Mouse (Mus musculus): ENCODE results near the gene Apoc3. TPM values are rescaled to one million over a fixed set of nuclear protein-coding genes. Genes with fewer than 3 reads are reported as not detected.

The Apoc3 gene
- total RNA-seq, 1 experiment: not detected

DNA sequence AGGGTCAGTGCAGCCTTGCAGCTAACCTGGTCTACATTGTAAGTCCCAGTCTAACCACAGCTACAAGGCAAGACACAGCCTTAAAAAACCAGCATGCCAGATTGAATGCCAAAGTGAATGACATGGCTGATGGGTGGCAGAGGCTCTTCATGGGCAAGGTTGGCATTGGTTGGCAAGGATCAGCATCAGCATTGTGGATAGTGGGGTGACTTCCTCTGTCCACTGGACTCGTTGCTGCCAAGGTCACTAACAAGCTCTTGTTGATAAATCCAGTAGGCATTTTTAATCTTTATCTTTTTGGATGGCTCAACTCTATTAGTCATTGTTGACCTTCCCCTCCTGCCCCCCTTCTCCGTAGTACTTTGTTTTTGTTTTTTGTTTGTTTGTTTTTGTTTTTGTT, 35.8 kb downstream of the Apoc3 start:
- Histone ChIP-seq H3K27ac (ENCODE audit: insufficient read depth, low read depth, low read length, poor library complexity, severe bottlenecking) (no peak overlapping the region), H3K9ac (ENCODE audit: insufficient read depth, low read depth, low read length, poor library complexity, severe bottlenecking) (no peak overlapping the region), H3K9me3 (ENCODE audit: control insufficient read depth, insufficient read depth, low read depth, low read length) (no peaks in the 10 kb centered on the region), H3K36me3 (ENCODE audit: control insufficient read depth, insufficient read depth, low read length, poor library complexity, severe bottlenecking) (peaks cover 19% of the 10 kb centered on the region; the same call in 1 of the 2 replicates), H3K4me1 (ENCODE audit: control insufficient read depth in 2 of 2, insufficient read depth in 2 of 2, low read length in 2 of 2, poor library complexity in 1 of 2) (no peaks in the 10 kb centered on the region), H3K4me3 (ENCODE audit: insufficient read depth in 1 of 2, low read depth in 1 of 2, low read length in 2 of 2, poor library complexity in 1 of 2, severe bottlenecking in 1 of 2) (no peak overlapping the region)
- in situ Hi-C loops (cut with MboI; ENCODE audit: low sequenced_read_pairs in 2 of 2, unreplicated experiment in 2 of 2): no loop called here
- DNase-seq (ENCODE audit: low read depth, low spot score): no peak
- no peak for TF ChIP-seq ZC3H11A (IDR thresholded peaks at IDR 0.05; ENCODE audit: borderline replicate concordance, low read depth, low read length)
- no peak for TF ChIP-seq ZNF384 (IDR thresholded peaks at IDR 0.05; ENCODE audit: low read depth, low read length)
- no peak for TF ChIP-seq HCFC1 (IDR thresholded peaks at IDR 0.05; ENCODE audit: borderline replicate concordance, insufficient read depth, low read length)
- TF ChIP-seq CHD2 (IDR thresholded peaks at IDR 0.05; ENCODE audit: low read depth, low read length): no peak
- no peak for TF ChIP-seq MAFK (IDR thresholded peaks at IDR 0.05; ENCODE audit: insufficient read depth, low read depth, low read length)

DNA sequence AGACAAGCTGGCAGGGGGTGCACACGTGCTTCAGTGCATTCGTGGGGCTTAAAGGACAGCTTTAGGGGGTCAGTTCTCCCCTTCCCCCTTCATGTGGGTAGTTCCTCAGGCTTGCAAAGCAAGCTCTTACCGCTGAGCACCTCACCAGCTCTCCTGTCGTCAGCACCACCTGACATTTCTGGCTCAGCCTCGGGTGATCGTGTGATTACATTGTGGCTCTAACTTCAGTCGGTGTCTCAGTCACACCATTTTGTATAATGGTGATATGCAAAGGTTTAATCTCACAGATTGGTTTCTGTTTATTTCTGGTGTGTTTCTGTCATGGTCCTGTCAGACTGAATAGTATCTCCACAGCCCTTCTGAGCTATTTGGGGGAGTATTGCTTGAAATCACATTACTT, 36.5 kb downstream of the Apoc3 start:
- Histone ChIP-seq H3K4me3 (ENCODE audit: insufficient read depth in 1 of 2, low read depth in 1 of 2, low read length in 2 of 2, poor library complexity in 1 of 2, severe bottlenecking in 1 of 2) (no peak overlapping the region), H3K36me3 (ENCODE audit: control insufficient read depth, insufficient read depth, low read length, poor library complexity, severe bottlenecking) (peaks cover 16% of the 10 kb centered on the region; the same call in 1 of the 2 replicates), H3K9me3 (ENCODE audit: control insufficient read depth, insufficient read depth, low read depth, low read length) (no peaks in the 10 kb centered on the region), H3K4me1 (ENCODE audit: control insufficient read depth in 2 of 2, insufficient read depth in 2 of 2, low read length in 2 of 2, poor library complexity in 1 of 2) (no peaks in the 10 kb centered on the region), H3K9ac (ENCODE audit: insufficient read depth, low read depth, low read length, poor library complexity, severe bottlenecking) (no peak overlapping the region), H3K27ac (ENCODE audit: insufficient read depth, low read depth, low read length, poor library complexity, severe bottlenecking) (no peak overlapping the region)
- in situ Hi-C loops (cut with MboI; ENCODE audit: low sequenced_read_pairs in 2 of 2, unreplicated experiment in 2 of 2): no loop called here
- DNase-seq (ENCODE audit: low read depth, low spot score): no peak
- TF ChIP-seq ZNF384 (IDR thresholded peaks at IDR 0.05; ENCODE audit: low read depth, low read length) (no peak), ZC3H11A (IDR thresholded peaks at IDR 0.05; ENCODE audit: borderline replicate concordance, low read depth, low read length) (no peak), MAFK (IDR thresholded peaks at IDR 0.05; ENCODE audit: insufficient read depth, low read depth, low read length) (no peak), HCFC1 (IDR thresholded peaks at IDR 0.05; ENCODE audit: borderline replicate concordance, insufficient read depth, low read length) (no peak), CHD2 (IDR thresholded peaks at IDR 0.05; ENCODE audit: low read depth, low read length) (no peak)

DNA sequence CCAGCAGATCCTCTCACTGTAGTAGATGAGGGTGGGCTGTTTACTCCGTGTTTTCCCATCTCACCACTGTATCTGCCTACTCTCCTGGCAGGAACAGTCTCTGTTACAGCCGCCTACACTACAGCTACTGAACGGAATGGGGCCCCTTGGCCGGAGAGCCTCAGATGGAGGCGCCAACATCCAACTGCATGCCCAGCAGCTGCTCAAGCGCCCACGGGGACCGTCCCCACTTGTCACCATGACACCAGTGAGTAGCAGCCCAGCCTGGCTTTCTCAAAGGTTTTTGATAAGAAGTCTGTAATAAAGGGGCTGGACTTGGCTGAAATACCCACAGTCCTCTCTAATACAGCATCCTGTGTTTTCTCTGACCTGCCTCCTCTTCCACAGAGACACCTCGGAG, 37.0 kb downstream of the Apoc3 start:
- H3K9ac ChIP-seq (ENCODE audit: insufficient read depth, low read depth, low read length, poor library complexity, severe bottlenecking): no peak overlapping the region

DNA sequence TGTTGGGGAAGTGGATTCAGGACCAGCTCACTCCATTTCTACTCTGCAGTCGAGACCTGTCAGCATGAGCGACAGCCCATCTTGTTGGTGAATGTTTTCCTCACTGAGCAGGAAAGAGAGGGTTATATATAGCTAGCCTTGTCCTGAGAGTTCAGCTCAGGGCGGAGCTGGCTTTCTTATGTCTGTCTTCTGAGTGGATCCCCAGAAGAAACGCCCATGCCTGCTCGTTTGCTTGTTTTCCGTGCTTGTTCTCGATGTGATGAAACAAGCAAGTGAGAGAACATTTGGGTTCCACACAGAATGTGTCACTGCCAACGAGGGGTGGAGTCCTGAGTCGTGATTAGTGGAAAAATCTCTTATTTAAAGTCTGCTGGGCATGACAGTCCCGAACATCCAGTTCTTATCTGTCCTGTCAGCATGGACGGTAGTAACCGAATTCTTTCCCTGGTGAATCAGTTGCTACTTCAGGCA, 38.7 kb downstream of the Apoc3 start:
- Histone ChIP-seq H3K27ac (ENCODE audit: insufficient read depth, low read depth, low read length, poor library complexity, severe bottlenecking) (no peak overlapping the region), H3K4me1 (ENCODE audit: control insufficient read depth in 2 of 2, insufficient read depth in 2 of 2, low read length in 2 of 2, poor library complexity in 1 of 2) (no peaks in the 10 kb centered on the region), H3K36me3 (ENCODE audit: control insufficient read depth, insufficient read depth, low read length, poor library complexity, severe bottlenecking) (peaks cover 8% of the 10 kb centered on the region; the same call in 1 of the 2 replicates), H3K9me3 (ENCODE audit: control insufficient read depth, insufficient read depth, low read depth, low read length) (no peaks in the 10 kb centered on the region), H3K4me3 (ENCODE audit: insufficient read depth in 1 of 2, low read depth in 1 of 2, low read length in 2 of 2, poor library complexity in 1 of 2, severe bottlenecking in 1 of 2) (no peak overlapping the region), H3K9ac (ENCODE audit: insufficient read depth, low read depth, low read length, poor library complexity, severe bottlenecking) (no peak overlapping the region)
- TF ChIP-seq ZC3H11A (IDR thresholded peaks at IDR 0.05; ENCODE audit: borderline replicate concordance, low read depth, low read length) (no peak), HCFC1 (IDR thresholded peaks at IDR 0.05; ENCODE audit: borderline replicate concordance, insufficient read depth, low read length) (no peak), ZNF384 (IDR thresholded peaks at IDR 0.05; ENCODE audit: low read depth, low read length) (no peak), MAFK (IDR thresholded peaks at IDR 0.05; ENCODE audit: insufficient read depth, low read depth, low read length) (no peak), CHD2 (IDR thresholded peaks at IDR 0.05; ENCODE audit: low read depth, low read length) (no peak)
- in situ Hi-C loops (cut with MboI; ENCODE audit: low sequenced_read_pairs in 2 of 2, unreplicated experiment in 2 of 2): no loop called here
- no peak for DNase-seq (ENCODE audit: low read depth, low spot score)

More for the DNA sequence above, 37.0 kb downstream of the Apoc3 start:
- no peak for TF ChIP-seq MAFK (IDR thresholded peaks at IDR 0.05; ENCODE audit: insufficient read depth, low read depth, low read length)
- TF ChIP-seq CHD2 (IDR thresholded peaks at IDR 0.05; ENCODE audit: low read depth, low read length): no peak
- no peak for TF ChIP-seq ZNF384 (IDR thresholded peaks at IDR 0.05; ENCODE audit: low read depth, low read length)
- no peak for TF ChIP-seq ZC3H11A (IDR thresholded peaks at IDR 0.05; ENCODE audit: borderline replicate concordance, low read depth, low read length)
- no peak for TF ChIP-seq HCFC1 (IDR thresholded peaks at IDR 0.05; ENCODE audit: borderline replicate concordance, insufficient read depth, low read length)
- in situ Hi-C loops (cut with MboI; ENCODE audit: low sequenced_read_pairs in 2 of 2, unreplicated experiment in 2 of 2): no loop called here
- Histone ChIP-seq H3K4me1 (ENCODE audit: control insufficient read depth in 2 of 2, insufficient read depth in 2 of 2, low read length in 2 of 2, poor library complexity in 1 of 2) (no peaks in the 10 kb centered on the region), H3K9me3 (ENCODE audit: control insufficient read depth, insufficient read depth, low read depth, low read length) (no peaks in the 10 kb centered on the region), H3K4me3 (ENCODE audit: insufficient read depth in 1 of 2, low read depth in 1 of 2, low read length in 2 of 2, poor library complexity in 1 of 2, severe bottlenecking in 1 of 2) (no peak overlapping the region), H3K27ac (ENCODE audit: insufficient read depth, low read depth, low read length, poor library complexity, severe bottlenecking) (no peak overlapping the region), H3K36me3 (ENCODE audit: control insufficient read depth, insufficient read depth, low read length, poor library complexity, severe bottlenecking) (peaks cover 14% of the 10 kb centered on the region; the same call in 1 of the 2 replicates)
- no peak for DNase-seq (ENCODE audit: low read depth, low spot score)
